Mouse (Mus musculus) stomach, postnatal 0 days (tissue): ENCODE results near the gene Patj. TPM values are rescaled to one million over a fixed set of nuclear protein-coding genes. Genes with fewer than 3 reads are reported as not detected.
A peak's percentile ranks its signal among the peaks of the same experiment; 100 is the strongest.

ENCODE experiments used
- ATAC-seq: fragments of 200-750 bp; cut with Nextera tagmentation; 2 replicates; pipeline ENCODE4 v1.8.0; 2017; ENCODE audit not compliant: low FRiP score, low TSS enrichment
- DNase-seq: peaks from one replicate; pipeline ENCODE4 v3.0.0-alpha.2; 2016; ENCODE audit warnings: low spot score
- H3K27ac ChIP-seq: fragments of 300-500 bp; sonication (generic); replicated peaks from 2 replicates; pipeline ENCODE4 v1.5.1; 2014; ENCODE audit warnings: mild to moderate bottlenecking, control low read depth
- H3K27me3 ChIP-seq: fragments of 300-500 bp; sonication (generic); 2 replicates; pipeline ENCODE4 v1.6.1; 2014; ENCODE audit warnings: low read length; ENCODE audit not compliant: control insufficient read depth, insufficient read depth
- H3K36me3 ChIP-seq: fragments of 300-500 bp; sonication (generic); 2 replicates; pipeline ENCODE4 v1.6.1; 2014; ENCODE audit warnings: low read length, mixed read lengths; ENCODE audit not compliant: control insufficient read depth, insufficient read depth
- H3K4me1 ChIP-seq: fragments of 300-500 bp; sonication (generic); replicated peaks from 2 replicates; pipeline ENCODE4 v1.6.1; 2014; ENCODE audit warnings: antibody characterized with exemption; ENCODE audit not compliant: control insufficient read depth, insufficient read depth
- H3K4me2 ChIP-seq: fragments of 300-500 bp; sonication (generic); replicated peaks from 2 replicates; pipeline ENCODE4 v1.6.1; 2014; ENCODE audit warnings: low read depth, mild to moderate bottlenecking, control low read depth, moderate library complexity
- H3K4me3 ChIP-seq: fragments of 300-500 bp; sonication (generic); 2 replicates; pipeline ENCODE4 v1.5.1; 2014; ENCODE audit warnings: low read depth, low read length, control low read depth
- H3K9ac ChIP-seq: fragments of 300-500 bp; sonication (generic); 2 replicates; pipeline ENCODE4 v1.6.1; 2014; ENCODE audit warnings: mild to moderate bottlenecking, low read length, control low read depth, mixed read lengths
- H3K9me3 ChIP-seq: fragments of 300-500 bp; sonication (generic); 2 replicates; pipeline ENCODE4 v1.6.1; 2016; ENCODE audit warnings: low read length; ENCODE audit not compliant: control insufficient read depth
- CTCF ChIP-seq: IDR thresholded peaks from 2 replicates; pipeline ENCODE4 v1.5.1; 2016; ENCODE audit warnings: antibody characterized with exemption, low read depth, mild to moderate bottlenecking, moderate library complexity
- EP300 ChIP-seq: optimal IDR thresholded peaks from 2 replicates; pipeline ENCODE3; 2016; ENCODE audit warnings: antibody characterized with exemption
- WGBS: fragments of 180-500 bp; shearing (Covaris S2); extraction: QIAGEN DNeasy Blood & Tissue Kit; methylation state at CpG from one replicate; pipeline ENCODE4 v1.1.7; 2014; 5-methylcytosine and 5-hydroxymethylcytosine counted together
- polyA plus RNA-seq: library from polyadenylated mRNA; unstranded; fragments of >200 nt; fragmentation: Nextera tagmentation; extraction: Ambion mirVana; gene quantifications from 2 replicates; pipeline ENCODE4 v1.2.1, GENCODE M21; 2015

Patj gene
- polyA plus RNA-seq, 1 experiment from 2014 or later, result 6.2 TPM

DNA sequence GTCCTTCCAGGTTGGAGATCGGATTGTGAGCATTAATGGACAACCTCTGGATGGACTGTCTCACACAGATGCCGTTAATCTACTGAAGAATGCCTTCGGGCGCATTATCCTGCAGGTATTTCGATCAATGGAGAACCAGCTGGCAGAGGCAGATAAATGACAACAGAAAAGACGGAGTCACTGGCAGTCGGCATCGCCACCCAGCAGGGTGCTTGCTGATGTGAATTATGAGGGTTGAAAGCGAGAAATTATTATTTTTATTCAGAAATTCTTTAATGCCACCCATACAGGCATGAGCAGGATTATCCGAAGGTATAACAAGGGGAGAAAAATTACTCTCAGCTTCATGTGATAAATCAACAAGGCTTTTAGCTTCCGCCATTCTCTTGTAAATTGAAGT lies 292.5 kb downstream of the Patj start:
- no peaks in the 10 kb centered on the region for H3K9me3 ChIP-seq
- no peak overlapping the region for H3K9ac ChIP-seq
- 81% methylated on average over 11 of the region's 11 CpGs for WGBS
- no peak overlapping the region for H3K4me2 ChIP-seq
- no peak for TF ChIP-seq CTCF
- no peak for TF ChIP-seq EP300
- no peaks in the 10 kb centered on the region; the same call in 1 of the 2 replicates for H3K36me3 ChIP-seq
- no peaks in the 10 kb centered on the region for H3K27me3 ChIP-seq
- no peak for ATAC-seq
- no peak for DNase-seq
- no peaks in the 10 kb centered on the region for H3K4me1 ChIP-seq
- H3K4me3 ChIP-seq, result no peak overlapping the region
- H3K27ac ChIP-seq, result no peak overlapping the region

GRCm38 (mm10) chr4:98688520-98688919 lies 292.9 kb downstream of the Patj start:
- no peaks in the 10 kb centered on the region for H3K27me3 ChIP-seq
- no peak overlapping the region for H3K4me3 ChIP-seq
- no peak overlapping the region for H3K9ac ChIP-seq
- H3K36me3 ChIP-seq, result no peaks in the 10 kb centered on the region; the same call in 1 of the 2 replicates
- ATAC-seq (no peak), DNase-seq (no peak)
- no peak for TF ChIP-seq EP300
- H3K4me1 ChIP-seq, result no peaks in the 10 kb centered on the region
- H3K9me3 ChIP-seq, result no peaks in the 10 kb centered on the region
- H3K27ac ChIP-seq, result no peak overlapping the region
- 75% methylated on average over 9 of the region's 9 CpGs for WGBS
- H3K4me2 ChIP-seq, result no peak overlapping the region

- H3K4me1 ChIP-seq, result no peaks in the 10 kb centered on the region
- H3K27ac ChIP-seq, result no peak overlapping the region
- 90% methylated on average over 1 of the region's 1 CpGs for WGBS
- no peak overlapping the region for H3K4me2 ChIP-seq
- DNase-seq, result no peak
- no peaks in the 10 kb centered on the region for H3K9me3 ChIP-seq
- no peaks in the 10 kb centered on the region for H3K27me3 ChIP-seq
- H3K9ac ChIP-seq, result no peak overlapping the region
- ATAC-seq, result no peak
- H3K36me3 ChIP-seq, result no peaks in the 10 kb centered on the region; the same call in 1 of the 2 replicates
- H3K4me3 ChIP-seq, result no peak overlapping the region
- TF ChIP-seq CTCF, result peak; percentile 43
- TF ChIP-seq EP300, result no peak
These were observed 294.4 kb downstream of the Patj start for GRCm38 (mm10) chr4:98689988-98690387.

GRCm38 (mm10) chr4:98693465-98694185 lies 298.0 kb downstream of the Patj start:
- Histone ChIP-seq H3K36me3 (no peaks in the 10 kb centered on the region), H3K9ac (no peak overlapping the region), H3K4me3 (no peak overlapping the region), H3K4me2 (no peak overlapping the region), H3K4me1 (no peaks in the 10 kb centered on the region), H3K9me3 (no peaks in the 10 kb centered on the region), H3K27me3 (no peaks in the 10 kb centered on the region), H3K27ac (0 out of 2 replicates have a peak overlapping the region, but pooled peaks have one; percentile 8)
- ATAC-seq (no peak), DNase-seq (no peak)
- WGBS, result 39% methylated on average over 9 of the region's 9 CpGs
- TF ChIP-seq CTCF (no peak), EP300 (no peak)

DNA sequence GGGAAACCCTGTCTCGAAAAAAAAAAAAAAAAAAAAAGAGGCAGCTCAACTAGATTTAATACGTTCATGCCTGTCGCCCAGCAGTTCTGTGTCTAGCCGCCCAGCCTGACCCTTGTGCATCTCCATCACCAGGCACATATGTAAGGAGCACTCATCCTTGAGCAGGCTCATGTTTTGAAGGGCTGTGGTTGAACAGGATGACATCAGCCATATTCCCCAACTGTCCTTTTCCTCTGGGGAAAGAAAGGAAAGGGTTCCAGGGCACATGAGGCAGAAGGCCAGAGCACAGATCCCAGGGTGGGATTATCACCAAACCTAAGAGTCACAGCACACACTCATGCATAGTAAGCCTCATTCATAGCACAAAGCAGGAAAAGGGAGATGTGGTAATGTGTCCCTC lies 302.3 kb downstream of the Patj start:
- no peak for TF ChIP-seq EP300
- no peak for TF ChIP-seq CTCF
- Histone ChIP-seq H3K27me3 (no peaks in the 10 kb centered on the region), H3K4me1 (no peaks in the 10 kb centered on the region), H3K4me2 (no peak overlapping the region), H3K9ac (no peak overlapping the region), H3K36me3 (no peaks in the 10 kb centered on the region), H3K9me3 (no peaks in the 10 kb centered on the region), H3K4me3 (no peak overlapping the region), H3K27ac (no peak overlapping the region)
- 84% methylated on average over 4 of the region's 4 CpGs for WGBS
- ATAC-seq, result no peak
- DNase-seq, result no peak

GRCm38 (mm10) chr4:98698921-98699320 lies 303.3 kb downstream of the Patj start:
- 69% methylated on average over 3 of the region's 3 CpGs for WGBS
- Histone ChIP-seq H3K9me3 (no peaks in the 10 kb centered on the region), H3K27me3 (no peaks in the 10 kb centered on the region), H3K4me1 (no peaks in the 10 kb centered on the region), H3K4me3 (no peak overlapping the region), H3K9ac (no peak overlapping the region), H3K27ac (no peak overlapping the region), H3K36me3 (no peaks in the 10 kb centered on the region), H3K4me2 (no peak overlapping the region)
- TF ChIP-seq CTCF (no peak), EP300 (no peak)
- DNase-seq (no peak), ATAC-seq (no peak)
